Mouse (Mus musculus) neural tube, embryonic 12.5 days (tissue): ENCODE measurements around the gene Med6. TPM values are rescaled to one million over a fixed set of nuclear protein-coding genes. Genes with fewer than 3 reads are reported as not detected.

Experiments used
- ATAC-seq: fragments of 200-750 bp; cut with Nextera tagmentation; 2 replicates; pipeline ENCODE4 v1.8.0; 2017; ENCODE audit warnings: low read depth, mild to moderate bottlenecking, moderate TSS enrichment, moderate library complexity; ENCODE audit not compliant: low FRiP score
- H3K27ac ChIP-seq: fragments of 300-500 bp; sonication (generic); 2 replicates; pipeline ENCODE4 v1.5.1; 2016
- H3K27me3 ChIP-seq: fragments of 300-500 bp; sonication (generic); replicated peaks from 2 replicates; pipeline ENCODE4 v1.6.1; 2016; ENCODE audit warnings: mild to moderate bottlenecking
- H3K36me3 ChIP-seq: fragments of 300-500 bp; sonication (generic); 2 replicates; pipeline ENCODE4 v1.6.1; 2016; ENCODE audit warnings: mild to moderate bottlenecking
- H3K4me1 ChIP-seq: fragments of 300-500 bp; sonication (generic); 2 replicates; pipeline ENCODE4 v1.6.1; 2016
- H3K4me2 ChIP-seq: fragments of 300-500 bp; sonication (generic); replicated peaks from 2 replicates; pipeline ENCODE4 v1.6.1; 2016; ENCODE audit warnings: mild to moderate bottlenecking
- H3K4me3 ChIP-seq: fragments of 300-500 bp; sonication (generic); 2 replicates; pipeline ENCODE4 v1.5.1; 2016
- H3K9ac ChIP-seq: fragments of 300-500 bp; sonication (generic); 2 replicates; pipeline ENCODE4 v1.6.1; 2016; ENCODE audit warnings: mild to moderate bottlenecking
- H3K9me3 ChIP-seq: fragments of 300-500 bp; sonication (generic); 2 replicates; pipeline ENCODE4 v1.6.1; 2016; ENCODE audit warnings: mild to moderate bottlenecking
- WGBS: fragments of 180-500 bp; shearing (Covaris S2); methylation state at CpG from one replicate; pipeline ENCODE4 v1.1.7; 2016; 5-methylcytosine and 5-hydroxymethylcytosine counted together
- polyA plus RNA-seq: library from polyadenylated mRNA; unstranded; fragments of >200 nt; fragmentation: Nextera tagmentation; extraction: Ambion mirVana; gene quantifications from 2 replicates; pipeline ENCODE4 v1.2.1, GENCODE M21; 2016

Med6 gene
- 61.8 and 67.7 TPM in 2 replicates for polyA plus RNA-seq

- no peak within 1 kb of the TSS for H3K27ac ChIP-seq
- H3K4me1 ChIP-seq: peaks cover 5% of the 10 kb centered on the region; the same call in 1 of the 2 replicates
- H3K4me3 ChIP-seq: peak within 1 kb of the TSS; percentile 70
- ATAC-seq: peak; percentile 97
- H3K4me2 ChIP-seq: peak within 1 kb of the TSS; percentile 75
- no peaks in the 10 kb centered on the region for H3K9me3 ChIP-seq
- H3K27me3 ChIP-seq: no peaks in the 10 kb centered on the region
- WGBS: 3% methylated on average over 36 of the region's 36 CpGs
- H3K36me3 ChIP-seq: peaks cover 9% of the 10 kb centered on the region; the same call in 1 of the 2 replicates
- H3K9ac ChIP-seq: peak within 1 kb of the TSS; percentile 72
Observed at GRCm38 (mm10) chr12:81594902-81595671, at the start of gene Med6. TSS of gene Med6 (minus strand) at chr12:81595008.

- H3K9me3 ChIP-seq: no peaks in the 10 kb centered on the region
- 38% methylated on average over 11 of the region's 11 CpGs for WGBS
- no peak overlapping the region for H3K27ac ChIP-seq
- H3K4me3 ChIP-seq: no peak overlapping the region
- H3K4me2 ChIP-seq: no peak overlapping the region
- H3K4me1 ChIP-seq: no peaks in the 10 kb centered on the region
- H3K36me3 ChIP-seq: no peaks in the 10 kb centered on the region
- ATAC-seq: no peak
- H3K9ac ChIP-seq: no peak overlapping the region
- no peaks in the 10 kb centered on the region for H3K27me3 ChIP-seq
Observed at GRCm38 (mm10) chr12:81642361-81643082, 47.7 kb upstream of the Med6 start.

- no peaks in the 10 kb centered on the region for H3K27me3 ChIP-seq
- no peak overlapping the region for H3K9ac ChIP-seq
- no peaks in the 10 kb centered on the region for H3K9me3 ChIP-seq
- H3K4me3 ChIP-seq: no peak overlapping the region
- WGBS: 62% methylated on average over 5 of the region's 5 CpGs
- H3K27ac ChIP-seq: no peak overlapping the region
- no peak for ATAC-seq
- no peaks in the 10 kb centered on the region for H3K36me3 ChIP-seq
- no peaks in the 10 kb centered on the region for H3K4me1 ChIP-seq
- no peak overlapping the region for H3K4me2 ChIP-seq
Observed at GRCm38 (mm10) chr12:81640656-81641055, 45.8 kb upstream of the Med6 start.

GRCm38 (mm10) chr12:81633246-81633645 is 38.4 kb upstream of the Med6 start:
- WGBS: 90% methylated on average over 2 of the region's 2 CpGs
- 0 out of 2 replicates have a peak overlapping the region, but pooled peaks have one; percentile 97 for H3K4me2 ChIP-seq

GRCm38 (mm10) chr12:81631661-81632401 is 37.0 kb upstream of the Med6 start:
- H3K9ac ChIP-seq: peak overlapping the region; percentile 78
- ATAC-seq: peak; percentile 52
- H3K27ac ChIP-seq: no peak overlapping the region
- peaks cover 10% of the 10 kb centered on the region for H3K4me1 ChIP-seq
- 1% methylated on average over 31 of the region's 31 CpGs for WGBS
- H3K27me3 ChIP-seq: peaks cover 9% of the 10 kb centered on the region; the same call in 1 of the 2 replicates
- H3K4me2 ChIP-seq: peak overlapping the region; percentile 97
- peak overlapping the region; percentile 67 for H3K4me3 ChIP-seq
- H3K9me3 ChIP-seq: no peaks in the 10 kb centered on the region
- H3K36me3 ChIP-seq: no peaks in the 10 kb centered on the region

More at GRCm38 (mm10) chr12:81633246-81633645, 38.4 kb upstream of the Med6 start:
- no peak overlapping the region for H3K9ac ChIP-seq
- H3K4me3 ChIP-seq: no peak overlapping the region
- H3K4me1 ChIP-seq: peaks cover 10% of the 10 kb centered on the region
- no peak for ATAC-seq
- peaks cover 9% of the 10 kb centered on the region; the same call in 1 of the 2 replicates for H3K27me3 ChIP-seq
- no peaks in the 10 kb centered on the region for H3K9me3 ChIP-seq
- no peaks in the 10 kb centered on the region for H3K36me3 ChIP-seq
- no peak overlapping the region for H3K27ac ChIP-seq

- Histone ChIP-seq H3K4me3 (peak within 1 kb of the TSS; percentile 67), H3K27ac (peak within 1 kb of the TSS; percentile 50; the same call in 1 of the 2 replicates), H3K4me1 (peaks cover 10% of the 10 kb centered on the region), H3K4me2 (peak within 1 kb of the TSS; percentile 97), H3K9me3 (no peaks in the 10 kb centered on the region), H3K27me3 (peaks cover 9% of the 10 kb centered on the region; the same call in 1 of the 2 replicates), H3K9ac (peak within 1 kb of the TSS; percentile 78), H3K36me3 (no peaks in the 10 kb centered on the region)
- under 1% methylated on average over 79 of the region's 82 CpGs for WGBS
- peak; percentile 80 for ATAC-seq
Observed at GRCm38 (mm10) chr12:81630915-81631660, 36.3 kb upstream of the Med6 start, which contains the start of gene Ttc9. TSS of gene Ttc9 (plus strand) at chr12:81631249.

- H3K9me3 ChIP-seq: no peaks in the 10 kb centered on the region
- WGBS: under 1% methylated on average over 16 of the region's 16 CpGs
- H3K36me3 ChIP-seq: no peaks in the 10 kb centered on the region
- H3K27me3 ChIP-seq: peaks cover 9% of the 10 kb centered on the region; the same call in 1 of the 2 replicates
- peak overlapping the region; percentile 67 for H3K4me3 ChIP-seq
- H3K9ac ChIP-seq: peak overlapping the region; percentile 78
- H3K4me1 ChIP-seq: peaks cover 10% of the 10 kb centered on the region
- 0 out of 2 replicates have a peak overlapping the region, but pooled peaks have one; percentile 50 for H3K27ac ChIP-seq
- H3K4me2 ChIP-seq: peak overlapping the region; percentile 97
- peak; percentile 76 for ATAC-seq
Observed at GRCm38 (mm10) chr12:81630520-81630914, 35.7 kb upstream of the Med6 start.

GRCm38 (mm10) chr12:81628091-81628490 is 33.3 kb upstream of the Med6 start:
- Histone ChIP-seq H3K4me3 (no peak overlapping the region), H3K9ac (no peak overlapping the region), H3K27me3 (peaks cover 9% of the 10 kb centered on the region; the same call in 1 of the 2 replicates), H3K9me3 (no peaks in the 10 kb centered on the region), H3K36me3 (no peaks in the 10 kb centered on the region), H3K4me2 (no peak overlapping the region), H3K4me1 (peaks cover 10% of the 10 kb centered on the region), H3K27ac (no peak overlapping the region)
- WGBS: 85% methylated on average over 4 of the region's 4 CpGs
- no peak for ATAC-seq

- Histone ChIP-seq H3K4me1 (peaks cover 10% of the 10 kb centered on the region), H3K27me3 (peaks cover 9% of the 10 kb centered on the region; the same call in 1 of the 2 replicates), H3K4me3 (no peak overlapping the region), H3K27ac (no peak overlapping the region), H3K9ac (no peak overlapping the region), H3K4me2 (no peak overlapping the region), H3K9me3 (no peaks in the 10 kb centered on the region), H3K36me3 (no peaks in the 10 kb centered on the region)
- no peak for ATAC-seq
- 90% methylated on average over 6 of the region's 6 CpGs for WGBS
Observed at GRCm38 (mm10) chr12:81627426-81627825, 32.6 kb upstream of the Med6 start.

GRCm38 (mm10) chr12:81626226-81626861 is 31.5 kb upstream of the Med6 start:
- ATAC-seq: no peak

GRCm38 (mm10) chr12:81623377-81623776 is 28.6 kb upstream of the Med6 start:
- Histone ChIP-seq H3K27me3 (no peaks in the 10 kb centered on the region), H3K4me3 (no peak overlapping the region), H3K9me3 (no peaks in the 10 kb centered on the region), H3K36me3 (no peaks in the 10 kb centered on the region), H3K27ac (no peak overlapping the region), H3K4me1 (no peaks in the 10 kb centered on the region), H3K9ac (no peak overlapping the region), H3K4me2 (no peak overlapping the region)
- WGBS: 74% methylated on average over 4 of the region's 4 CpGs
- ATAC-seq: no peak

More at GRCm38 (mm10) chr12:81626226-81626861, 31.5 kb upstream of the Med6 start:
- 80% methylated on average over 12 of the region's 12 CpGs for WGBS
- no peak overlapping the region for H3K9ac ChIP-seq
- no peaks in the 10 kb centered on the region for H3K36me3 ChIP-seq
- no peaks in the 10 kb centered on the region; the same call in 1 of the 2 replicates for H3K4me1 ChIP-seq
- H3K27ac ChIP-seq: no peak overlapping the region
- no peak overlapping the region for H3K4me3 ChIP-seq
- no peaks in the 10 kb centered on the region for H3K9me3 ChIP-seq
- peaks cover 9% of the 10 kb centered on the region; the same call in 1 of the 2 replicates for H3K27me3 ChIP-seq
- H3K4me2 ChIP-seq: no peak overlapping the region
